Mouse (Mus musculus) intestine, postnatal 0 days (tissue): ENCODE results near the gene Fgf15. TPM values are rescaled to one million over a fixed set of nuclear protein-coding genes. Genes with fewer than 3 reads are reported as not detected.
A peak's percentile ranks its signal among the peaks of the same experiment; 100 is the strongest.

Experiments
- ATAC-seq: fragments of 200-750 bp; cut with Nextera tagmentation; 2 replicates; pipeline ENCODE4 v1.8.0; 2017; ENCODE audit warnings: mild to moderate bottlenecking, moderate TSS enrichment, moderate library complexity
- H3K27ac ChIP-seq: fragments of 300-500 bp; sonication (generic); 2 replicates; pipeline ENCODE4 v1.5.1; 2014; ENCODE audit warnings: mild to moderate bottlenecking, low read depth, low read length, moderate library complexity
- H3K27me3 ChIP-seq: fragments of 300-500 bp; sonication (generic); replicated peaks from 2 replicates; pipeline ENCODE4 v1.6.1; 2014; ENCODE audit warnings: low read length, mixed read lengths; ENCODE audit not compliant: control insufficient read depth, insufficient read depth
- H3K36me3 ChIP-seq: fragments of 300-500 bp; sonication (generic); 2 replicates; pipeline ENCODE4 v1.6.1; 2014; ENCODE audit warnings: mild to moderate bottlenecking, moderate library complexity; ENCODE audit not compliant: control insufficient read depth, insufficient read depth
- H3K4me1 ChIP-seq: fragments of 300-500 bp; sonication (generic); replicated peaks from 2 replicates; pipeline ENCODE4 v1.6.1; 2014; ENCODE audit warnings: antibody characterized with exemption, low read length, mixed read lengths; ENCODE audit not compliant: control insufficient read depth, insufficient read depth
- H3K4me2 ChIP-seq: fragments of 300-500 bp; sonication (generic); replicated peaks from 2 replicates; pipeline ENCODE4 v1.6.1; 2014; ENCODE audit warnings: low read depth, mild to moderate bottlenecking, moderate library complexity
- H3K4me3 ChIP-seq: fragments of 300-500 bp; sonication (generic); 2 replicates; pipeline ENCODE4 v1.5.1; 2014; ENCODE audit warnings: low read depth, low read length
- H3K9ac ChIP-seq: fragments of 300-500 bp; sonication (generic); 2 replicates; pipeline ENCODE4 v1.6.1; 2014; ENCODE audit warnings: mild to moderate bottlenecking, low read depth, low read length
- H3K9me3 ChIP-seq: fragments of 300-500 bp; sonication (generic); 2 replicates; pipeline ENCODE4 v1.6.1; 2016; ENCODE audit warnings: mixed run types; ENCODE audit not compliant: control insufficient read depth
- CTCF ChIP-seq: sonication (generic); IDR thresholded peaks from 2 replicates; pipeline ENCODE4 v1.5.1; 2016; ENCODE audit warnings: low read depth, mild to moderate bottlenecking, control low read depth, antibody characterized with exemption, moderate library complexity
- WGBS: fragments of 180-500 bp; shearing (Covaris S2); extraction: QIAGEN DNeasy Blood & Tissue Kit; methylation state at CpG from one replicate; pipeline ENCODE4 v1.1.7; 2014; 5-methylcytosine and 5-hydroxymethylcytosine counted together
- polyA plus RNA-seq: library from polyadenylated mRNA; unstranded; fragments of >200 nt; fragmentation: Nextera tagmentation; extraction: Ambion mirVana; gene quantifications from 2 replicates; pipeline ENCODE4 v1.2.1, GENCODE M21; 2015

The Fgf15 gene
- polyA plus RNA-seq, 1 experiment from 2014 or later, result 51.7 TPM

GRCm38 (mm10) chr7:144927591-144927990 is 31.3 kb downstream of the Fgf15 start:
- H3K9ac ChIP-seq, result no peak overlapping the region
- 79% methylated on average over 2 of the region's 2 CpGs for WGBS
- H3K9me3 ChIP-seq, result no peaks in the 10 kb centered on the region
- peaks cover 21% of the 10 kb centered on the region; the same call in 1 of the 2 replicates for H3K36me3 ChIP-seq
- H3K4me3 ChIP-seq, result no peak overlapping the region
- H3K27ac ChIP-seq, result no peak overlapping the region
- no peak for TF ChIP-seq CTCF
- ATAC-seq, result no peak
- no peaks in the 10 kb centered on the region for H3K27me3 ChIP-seq
- H3K4me1 ChIP-seq, result no peaks in the 10 kb centered on the region
- H3K4me2 ChIP-seq, result no peak overlapping the region

DNA sequence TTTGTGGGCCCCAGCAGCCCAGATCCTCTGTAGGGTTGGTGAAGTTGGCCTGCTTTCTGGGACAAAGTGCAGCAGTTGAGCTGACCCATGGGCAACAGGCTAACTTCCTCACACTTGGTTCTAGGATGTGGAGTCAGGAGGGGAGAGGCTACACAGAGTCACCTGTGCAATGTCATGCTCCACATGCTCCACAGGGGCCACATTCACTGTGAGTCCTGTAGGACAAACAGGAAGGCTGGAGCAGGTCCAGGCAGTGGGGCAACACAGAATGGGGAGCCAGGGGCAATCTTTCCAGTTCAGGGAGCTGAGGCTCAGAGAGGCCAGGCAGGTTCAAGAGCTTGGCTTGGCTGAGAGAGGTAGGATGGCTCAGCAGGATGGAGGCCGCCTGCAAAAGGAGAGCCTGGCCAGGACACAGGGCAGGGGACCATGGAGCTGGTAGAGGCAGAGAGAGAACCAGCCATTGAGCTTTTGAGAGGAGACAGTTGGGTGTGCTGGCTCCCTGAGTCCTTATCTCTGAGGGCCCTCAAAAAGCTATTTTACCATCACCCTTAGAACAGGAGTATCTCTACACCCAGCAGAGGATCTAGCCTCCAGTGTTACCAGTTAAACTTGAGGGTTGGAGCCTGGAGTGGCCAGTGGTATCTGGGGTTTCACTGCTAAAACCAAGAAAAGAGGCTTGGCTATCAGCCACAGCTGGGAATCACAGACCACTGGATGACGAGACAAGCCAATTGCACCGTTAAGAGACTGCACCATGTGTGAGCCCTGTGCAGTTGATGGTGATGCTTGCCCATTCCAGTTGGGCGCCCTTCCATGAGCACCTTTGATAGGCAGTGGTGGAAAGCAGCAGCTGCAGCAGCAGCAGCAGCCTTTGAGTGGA is 31.9 kb downstream of the Fgf15 start:
- Histone ChIP-seq H3K4me1 (no peaks in the 10 kb centered on the region), H3K9me3 (no peaks in the 10 kb centered on the region), H3K27me3 (no peaks in the 10 kb centered on the region), H3K9ac (no peak overlapping the region), H3K27ac (no peak overlapping the region), H3K4me3 (no peak overlapping the region), H3K36me3 (peaks cover 26% of the 10 kb centered on the region), H3K4me2 (no peak overlapping the region)
- ATAC-seq, result no peak
- TF ChIP-seq CTCF, result no peak
- WGBS, result 73% methylated on average over 4 of the region's 4 CpGs

- 65% methylated on average over 6 of the region's 6 CpGs for WGBS
- H3K9ac ChIP-seq, result no peak overlapping the region
- H3K27ac ChIP-seq, result no peak overlapping the region
- no peaks in the 10 kb centered on the region for H3K4me1 ChIP-seq
- no peaks in the 10 kb centered on the region for H3K9me3 ChIP-seq
- H3K36me3 ChIP-seq, result peaks cover 31% of the 10 kb centered on the region
- no peak for TF ChIP-seq CTCF
- ATAC-seq, result no peak
- no peak overlapping the region for H3K4me3 ChIP-seq
- no peak overlapping the region for H3K4me2 ChIP-seq
- H3K27me3 ChIP-seq, result no peaks in the 10 kb centered on the region
Observed at GRCm38 (mm10) chr7:144928889-144929210, 32.5 kb downstream of the Fgf15 start.

DNA sequence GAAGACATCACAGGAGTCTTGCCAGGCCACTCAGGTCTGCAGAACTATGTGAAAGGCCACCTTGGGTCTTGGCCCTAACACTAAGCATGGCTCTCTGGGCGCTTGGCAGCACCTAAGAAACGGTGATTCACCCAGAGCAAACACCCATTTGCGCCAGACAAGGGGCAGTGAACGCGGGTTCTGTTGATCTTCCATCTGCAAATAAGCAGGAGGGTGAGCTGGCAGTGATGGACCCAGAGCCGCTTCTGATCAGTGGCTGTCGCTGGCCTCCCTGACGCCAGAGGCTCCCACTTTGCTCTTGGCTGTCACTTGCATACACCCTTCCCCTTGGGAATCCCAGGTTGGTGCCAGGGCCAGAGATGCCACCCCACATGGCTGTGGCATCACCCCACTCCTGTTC is 33.2 kb downstream of the Fgf15 start:
- H3K4me3 ChIP-seq, result no peak overlapping the region

DNA sequence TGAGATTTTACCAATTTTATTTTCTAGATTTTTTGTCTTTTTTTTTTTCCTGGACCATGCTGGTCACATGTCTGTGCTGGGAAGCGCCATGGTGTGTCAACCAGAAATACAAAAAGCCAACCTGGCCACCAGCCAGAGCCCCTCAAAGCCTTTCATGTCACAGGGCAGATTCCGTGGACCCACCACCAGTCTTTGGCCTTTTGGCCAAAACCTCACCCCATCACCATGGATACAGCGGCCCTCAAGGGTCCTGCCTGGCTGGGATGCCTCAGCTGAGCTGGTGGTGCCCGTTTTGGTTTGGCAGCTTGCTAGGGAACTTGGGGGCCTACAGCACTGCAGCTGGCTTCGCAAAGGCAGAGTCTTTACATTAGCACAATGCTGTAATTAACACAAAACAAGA is 33.6 kb downstream of the Fgf15 start:
- Histone ChIP-seq H3K4me2 (no peak overlapping the region), H3K9ac (no peak overlapping the region), H3K27ac (no peak overlapping the region), H3K36me3 (peaks cover 42% of the 10 kb centered on the region), H3K4me1 (no peaks in the 10 kb centered on the region), H3K4me3 (no peak overlapping the region), H3K27me3 (no peaks in the 10 kb centered on the region), H3K9me3 (no peaks in the 10 kb centered on the region)
- no peak for ATAC-seq
- WGBS, result 64% methylated on average over 5 of the region's 5 CpGs
- no peak for TF ChIP-seq CTCF

More for the DNA sequence above, 33.2 kb downstream of the Fgf15 start:
- peaks cover 38% of the 10 kb centered on the region for H3K36me3 ChIP-seq
- no peaks in the 10 kb centered on the region for H3K9me3 ChIP-seq
- no peak for ATAC-seq
- H3K9ac ChIP-seq, result no peak overlapping the region
- TF ChIP-seq CTCF, result no peak
- H3K4me2 ChIP-seq, result no peak overlapping the region
- 77% methylated on average over 8 of the region's 8 CpGs for WGBS
- no peaks in the 10 kb centered on the region for H3K4me1 ChIP-seq
- no peak overlapping the region for H3K27ac ChIP-seq
- no peaks in the 10 kb centered on the region for H3K27me3 ChIP-seq

- Histone ChIP-seq H3K9me3 (no peaks in the 10 kb centered on the region), H3K27me3 (no peaks in the 10 kb centered on the region), H3K9ac (no peak overlapping the region), H3K27ac (no peak overlapping the region), H3K4me1 (no peaks in the 10 kb centered on the region), H3K4me3 (no peak overlapping the region), H3K36me3 (peaks cover 54% of the 10 kb centered on the region), H3K4me2 (no peak overlapping the region)
- ATAC-seq, result no peak
- WGBS, result 20% methylated on average over 3 of the region's 3 CpGs
- peak; percentile 66 for TF ChIP-seq CTCF
Observed at GRCm38 (mm10) chr7:144931778-144932177, 35.4 kb downstream of the Fgf15 start.
